Mouse (Mus musculus) WW6 (cell line): ENCODE data around the gene Gm11032.
"Not testable (repeated sequence)": the region's sequence is repeated elsewhere in the genome, so short reads cannot be mapped to it uniquely, and the experiment has no call there.

Source experiments
- DNase-seq: peaks from one replicate; pipeline ENCODE4 v3.0.0-alpha.2; 2013; ENCODE audit warnings: low read depth, low spot score

Gene Gm11032

DNA sequence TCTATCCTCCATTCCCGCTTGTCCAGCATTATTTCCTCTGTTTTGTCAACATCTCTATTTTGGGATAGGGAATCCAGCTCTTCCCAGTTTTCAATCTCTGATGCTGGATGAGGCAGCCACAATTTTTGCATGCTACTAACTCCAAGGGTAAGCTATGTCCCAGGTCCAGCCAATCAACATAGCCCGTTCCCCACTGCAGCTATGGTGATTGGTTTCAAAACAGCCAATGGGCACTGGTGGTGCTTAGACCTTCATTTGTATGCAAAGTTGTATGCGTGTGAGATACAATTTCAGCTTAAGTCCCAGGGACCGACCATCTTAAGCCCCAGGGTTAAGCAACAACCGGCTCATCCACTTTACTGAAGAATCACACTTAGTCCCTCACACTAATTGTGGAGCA, 3.1 kb downstream of the Gm11032 start:
- DNase-seq, result peak; percentile 42

DNA sequence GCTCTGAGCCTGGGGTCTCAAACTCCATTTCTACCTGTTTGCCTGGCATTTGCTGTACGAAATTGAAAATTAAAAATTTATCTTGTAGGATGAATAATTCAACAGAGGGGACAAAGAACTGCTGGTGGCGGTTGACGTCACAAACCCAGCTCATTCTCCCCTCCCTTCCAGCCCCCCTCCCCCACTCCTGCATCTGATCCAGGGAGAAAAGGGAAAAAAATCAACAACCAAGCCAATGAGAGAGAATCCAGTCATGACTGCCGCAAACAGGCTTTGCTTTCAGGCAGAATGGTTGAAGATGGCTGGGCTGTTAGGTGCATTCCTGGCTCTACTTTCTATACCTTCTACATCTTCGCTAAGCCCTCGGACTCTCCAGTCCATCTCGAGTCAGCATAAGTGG, 6.1 kb downstream of the Gm11032 start:
- DNase-seq, result no peak

DNA sequence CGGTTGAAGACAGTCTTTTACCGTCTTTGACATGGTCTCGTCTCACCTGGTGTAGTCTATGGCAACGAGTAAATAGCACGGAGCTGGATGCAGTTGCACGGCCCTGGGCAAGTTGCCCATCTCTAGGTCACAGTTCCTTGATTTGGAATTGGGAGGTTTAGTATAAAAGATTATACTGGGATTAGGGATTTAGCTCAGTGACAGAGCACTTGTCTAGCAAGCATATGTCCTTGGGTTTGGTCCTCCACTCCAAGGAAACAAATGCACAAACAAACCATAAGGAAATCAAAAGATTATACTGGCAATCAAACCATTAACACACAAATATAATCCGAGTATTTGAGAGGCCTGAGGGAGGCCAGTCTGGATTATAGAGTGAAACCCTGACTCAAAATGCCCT, 7.8 kb downstream of the Gm11032 start:
- DNase-seq, result no peak

DNA sequence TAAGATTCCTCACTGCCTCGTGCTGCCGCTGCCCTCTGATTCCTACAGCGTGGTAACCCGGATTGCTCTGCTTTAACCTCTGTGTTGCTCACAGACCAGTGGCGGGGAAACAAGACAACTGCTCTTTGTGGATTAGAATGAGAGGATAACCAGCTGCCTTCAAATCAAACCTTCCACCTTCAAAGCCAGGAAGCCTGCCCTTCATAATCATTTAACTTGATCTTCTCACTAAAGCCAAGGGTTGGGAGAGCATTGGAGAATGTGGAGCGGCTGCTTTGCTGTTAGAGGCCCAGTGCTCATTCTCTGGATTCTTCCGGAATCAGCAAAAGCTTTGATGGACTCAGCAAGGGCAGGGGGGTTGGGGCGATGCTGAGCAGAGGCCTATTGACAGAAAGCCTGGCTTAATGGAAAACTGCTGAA, 10.0 kb downstream of the Gm11032 start:
- DNase-seq, result no peak

DNA sequence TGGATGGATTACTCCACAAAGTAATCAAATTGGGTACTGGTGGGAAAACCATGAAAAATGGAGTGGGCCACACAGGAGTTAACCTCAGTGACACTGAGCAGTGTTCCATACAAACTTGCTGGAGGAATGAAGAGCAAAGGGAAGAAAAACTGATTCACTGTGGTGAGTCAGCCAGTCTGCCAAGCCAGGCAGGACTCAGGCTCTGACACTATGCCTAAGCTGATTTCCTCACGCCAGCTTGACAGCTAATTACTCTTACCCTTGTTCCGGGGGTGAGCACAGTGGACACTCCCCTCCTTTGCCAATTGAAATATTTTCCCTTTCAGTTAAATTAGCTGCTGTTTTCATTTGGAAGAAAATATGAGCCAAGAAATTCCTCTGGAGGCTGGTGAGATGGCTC, 13.6 kb downstream of the Gm11032 start:
- no peak for DNase-seq

DNA sequence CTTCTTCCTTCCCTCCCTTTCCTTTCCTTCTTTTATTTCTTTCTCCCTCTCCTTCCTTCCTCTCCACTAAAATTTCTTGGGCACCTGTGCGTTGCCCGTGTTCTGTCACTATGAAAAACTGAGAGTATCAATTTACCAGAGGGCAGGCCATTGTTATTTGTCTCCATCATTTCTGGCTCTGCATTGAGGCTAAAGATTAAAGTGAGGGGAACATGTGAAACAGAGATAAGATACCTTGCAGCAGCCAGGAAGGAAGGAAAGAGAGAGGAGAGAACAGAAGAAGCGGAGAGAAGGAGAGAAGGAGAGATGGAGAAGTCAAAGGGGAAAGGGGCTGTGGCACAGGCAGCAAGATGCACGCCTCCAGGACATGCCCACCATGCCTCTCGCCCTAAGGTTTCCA, 14.5 kb downstream of the Gm11032 start:
- DNase-seq, result no peak

DNA sequence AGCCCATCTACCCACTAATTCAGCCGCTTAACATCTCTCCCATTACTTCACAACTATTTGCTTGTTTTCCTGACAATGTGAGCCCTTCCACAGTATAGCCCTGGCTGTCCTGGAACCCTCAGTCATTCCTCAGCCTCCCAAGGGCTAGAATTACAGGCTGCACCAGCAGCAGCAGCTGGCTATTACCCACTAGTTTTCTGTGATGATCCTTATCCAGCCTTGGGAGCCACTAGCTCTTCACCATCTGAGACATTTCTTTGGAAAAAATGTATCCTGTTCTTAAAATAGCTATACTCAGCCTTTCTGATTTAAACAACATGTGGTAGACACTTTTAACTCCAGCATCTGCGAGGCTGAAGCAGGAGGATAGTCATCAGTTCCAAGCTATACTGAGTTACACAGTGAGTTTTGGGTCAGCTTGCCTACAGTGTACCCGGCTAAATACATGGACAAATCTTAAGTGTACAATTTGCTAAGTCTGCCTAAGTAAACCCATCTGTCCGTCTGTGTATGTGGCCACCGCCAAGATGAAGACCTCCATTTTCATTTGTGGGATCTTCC, 17.0 kb downstream of the Gm11032 start:
- no peak for DNase-seq

DNA sequence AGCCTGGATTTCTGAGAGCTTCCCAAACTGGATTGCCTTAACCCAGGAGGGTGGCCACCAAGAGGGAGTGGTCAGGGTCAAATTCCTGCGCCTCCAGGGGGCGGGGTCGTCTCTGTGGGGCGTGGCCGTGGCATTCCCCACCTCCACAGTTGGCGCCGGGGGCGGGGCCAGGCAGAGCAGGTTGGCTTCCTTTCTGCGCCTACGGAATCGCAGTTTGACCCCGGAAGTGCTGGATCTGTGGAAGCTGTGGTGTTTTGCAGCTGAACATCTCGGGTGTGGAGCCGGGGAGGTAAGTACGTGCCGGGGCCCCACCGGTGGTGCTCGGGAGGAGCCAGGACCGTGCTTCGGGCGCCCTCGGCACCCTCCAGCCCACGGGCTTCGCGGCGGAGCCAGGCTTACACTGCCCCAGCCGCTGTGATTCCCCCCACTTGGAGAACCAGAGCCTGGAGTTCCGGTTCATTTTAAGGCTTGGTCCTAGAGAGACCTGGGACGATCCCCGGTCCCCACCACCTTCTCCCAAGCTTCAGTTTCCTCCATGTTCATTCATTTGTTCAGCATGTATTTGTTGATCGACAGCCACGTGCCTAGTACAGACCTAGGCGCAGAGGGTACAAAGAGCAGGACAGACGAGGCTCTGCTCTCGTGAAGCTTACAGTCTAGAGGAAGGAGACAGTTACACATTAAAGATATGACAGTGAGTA, 17.8 kb downstream of the Gm11032 start, which contains the start of gene Ascc2:
Ascc2 (plus strand) TSS at position 214 of the 701 bp plus-strand sequence.
- peak; percentile 96 for DNase-seq

DNA sequence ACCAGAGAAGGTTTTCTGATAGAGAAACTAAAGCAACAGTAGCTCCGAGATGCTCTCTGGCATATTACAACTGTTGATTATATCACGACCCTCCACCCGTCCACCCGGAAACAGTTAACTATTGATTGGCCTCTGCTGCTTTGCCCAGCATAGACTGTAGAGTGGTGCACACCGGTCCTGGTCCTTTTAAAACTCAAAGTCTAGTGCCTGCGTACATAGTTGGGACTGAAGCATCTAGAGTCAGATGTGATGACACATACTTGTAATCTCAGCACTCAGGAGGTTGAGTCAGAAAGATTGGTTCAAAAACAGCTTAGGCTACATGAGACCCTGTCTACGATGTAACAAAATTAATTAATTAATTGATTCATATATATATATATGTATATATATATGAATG, 18.4 kb downstream of the Gm11032 start:
- no peak for DNase-seq

DNA sequence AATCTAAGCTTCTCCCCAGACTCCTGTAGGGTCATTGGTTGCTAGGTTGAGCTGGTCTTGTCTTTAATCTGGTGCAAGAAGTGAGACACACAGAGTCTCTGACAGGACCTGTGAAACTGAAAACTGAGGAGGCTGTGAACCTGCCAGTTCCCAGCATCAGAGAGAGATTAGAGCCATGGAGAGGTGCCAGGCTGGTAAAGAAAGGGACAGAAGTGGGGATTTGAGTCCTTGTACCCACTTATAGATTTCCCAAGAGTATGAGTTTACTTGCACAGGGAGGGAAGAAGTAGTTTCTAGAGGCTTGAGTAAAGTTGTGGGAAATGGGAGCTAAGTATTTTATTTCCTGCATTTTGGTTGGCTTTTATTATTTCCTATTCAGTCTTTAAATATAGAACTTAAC, 21.3 kb downstream of the Gm11032 start:
- DNase-seq, result no peak

DNA sequence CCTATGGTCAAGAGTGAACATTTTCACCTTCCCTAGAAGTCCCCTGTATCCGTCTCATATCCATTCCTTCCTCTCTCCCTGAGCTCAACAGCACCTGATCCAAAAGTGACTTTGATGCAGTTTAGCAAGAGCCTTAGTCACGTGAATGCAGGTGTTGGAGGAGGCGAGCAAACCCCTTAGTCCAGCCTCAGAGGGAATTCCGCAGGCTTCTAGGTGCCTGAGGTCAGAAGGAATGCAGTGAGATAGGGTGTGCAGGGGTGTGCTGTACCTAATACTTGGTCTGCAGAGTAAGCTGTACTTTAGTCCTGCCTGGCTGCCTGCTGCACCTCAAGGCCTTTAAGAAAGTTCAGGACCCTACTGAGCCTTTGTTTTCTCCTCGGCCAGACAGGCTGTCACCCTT, 23.9 kb downstream of the Gm11032 start:
- DNase-seq, result no peak

DNA sequence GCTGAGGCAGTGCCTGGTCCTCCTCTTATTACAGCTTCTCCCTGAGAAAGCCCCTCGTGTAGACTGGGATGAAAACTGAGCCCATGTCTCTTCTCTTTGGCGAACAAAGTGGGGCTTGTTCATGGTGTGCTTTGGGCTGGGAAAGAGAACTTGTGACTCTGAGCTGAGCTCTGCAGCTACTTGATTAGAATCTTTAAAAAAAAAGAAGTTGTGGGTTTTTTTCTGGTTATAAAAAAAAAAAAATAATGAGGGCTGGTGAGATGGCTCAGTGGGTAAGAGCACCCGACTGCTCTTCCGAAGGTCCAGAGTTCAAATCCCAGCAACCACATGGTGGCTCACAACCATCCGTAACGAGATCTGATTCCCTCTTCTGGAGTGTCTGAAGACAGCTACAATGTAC, 25.3 kb downstream of the Gm11032 start:
- DNase-seq, result not testable (repeated sequence)

DNA sequence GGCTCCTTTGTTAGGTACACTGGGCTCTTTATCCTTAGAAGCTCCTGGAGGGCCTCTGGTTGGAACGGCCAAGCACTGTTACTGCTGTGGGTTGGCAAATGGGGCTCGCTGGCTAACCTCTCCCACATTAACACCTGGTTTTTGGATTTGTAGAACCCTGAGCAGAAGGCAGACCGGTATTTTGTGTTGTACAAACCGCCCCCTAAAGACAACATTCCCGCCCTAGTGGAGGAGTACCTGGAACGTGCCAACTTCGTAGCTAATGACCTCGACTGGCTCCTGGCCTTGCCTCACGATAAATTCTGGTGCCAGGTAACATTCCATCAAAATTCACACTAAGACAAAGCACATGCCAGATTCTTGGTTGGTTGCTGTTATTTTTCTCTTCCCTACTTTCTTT, 26.5 kb downstream of the Gm11032 start:
- no peak for DNase-seq

DNA sequence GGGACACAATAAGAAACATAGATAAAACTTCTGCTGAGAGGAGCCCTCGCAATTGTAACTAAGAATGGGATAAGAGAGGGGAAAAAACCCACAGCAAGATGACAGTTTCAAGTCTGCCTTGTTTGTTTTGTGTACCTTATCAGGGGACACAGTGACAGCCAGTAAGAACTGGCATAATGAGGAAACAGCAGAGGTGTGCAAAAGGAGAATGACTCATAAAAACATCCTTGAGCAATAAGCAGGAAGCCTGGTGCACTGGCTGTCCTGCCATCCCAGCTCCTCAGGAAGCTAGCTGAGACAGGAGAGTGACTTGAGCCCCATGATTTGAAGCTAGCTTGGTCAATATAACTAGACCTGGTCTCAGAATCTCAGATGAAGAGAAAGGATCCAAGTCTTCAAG, 40.0 kb downstream of the Gm11032 start:
- no peak for DNase-seq

DNA sequence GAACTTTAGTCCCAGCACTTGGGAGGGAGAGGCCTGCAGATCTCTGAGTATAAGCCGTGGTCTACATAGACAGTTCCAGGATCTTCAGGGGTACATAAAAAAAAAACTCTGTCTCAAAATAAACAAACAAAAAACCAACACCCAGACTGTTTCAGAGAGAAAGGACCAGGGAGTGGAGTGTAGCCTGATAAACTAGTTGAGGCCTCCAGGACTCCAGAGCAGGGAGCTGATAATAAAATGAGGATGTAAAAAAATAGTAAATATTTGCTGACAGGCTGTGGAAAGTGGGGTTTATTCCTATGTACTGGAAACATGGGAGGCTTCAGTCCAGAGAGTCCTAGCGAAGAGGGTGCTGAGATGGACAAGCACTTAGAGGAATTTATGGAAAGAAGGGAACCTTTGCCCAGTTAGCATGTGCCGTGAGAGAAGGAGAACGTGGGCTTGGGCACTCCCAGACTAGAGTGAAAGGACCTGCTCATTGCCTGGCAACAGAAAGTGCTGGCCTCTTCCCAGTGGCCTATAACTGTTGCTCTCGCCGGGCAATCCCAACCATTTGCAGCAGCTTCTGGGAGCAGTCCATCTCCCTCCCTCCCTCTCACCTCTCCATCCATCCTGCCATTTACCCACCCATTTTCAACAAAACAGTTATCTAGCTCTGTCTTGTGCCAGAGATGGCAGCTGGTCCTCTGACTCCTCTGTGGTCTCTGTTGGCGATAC, 40.6 kb downstream of the Gm11032 start:
- no peak for DNase-seq

DNA sequence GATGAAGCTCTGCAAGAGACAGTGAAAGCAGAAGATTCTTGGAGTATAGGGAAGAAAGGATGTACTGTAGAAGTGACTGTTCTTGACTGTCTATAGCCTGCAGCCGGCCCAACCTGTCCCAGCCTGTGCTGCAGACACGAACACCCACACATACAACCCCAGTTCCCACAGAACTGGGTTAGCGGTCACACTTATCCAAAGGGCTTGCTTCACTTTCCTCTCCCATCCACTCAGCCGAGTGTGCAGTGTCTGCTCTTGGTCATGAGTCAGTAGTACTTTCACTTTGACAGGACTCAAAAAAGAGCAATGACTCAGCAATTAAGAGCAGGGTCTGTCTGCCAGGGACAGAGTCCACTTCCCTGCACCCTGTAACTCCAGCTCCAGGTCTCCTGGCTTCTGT, 41.5 kb downstream of the Gm11032 start:
- no peak for DNase-seq

DNA sequence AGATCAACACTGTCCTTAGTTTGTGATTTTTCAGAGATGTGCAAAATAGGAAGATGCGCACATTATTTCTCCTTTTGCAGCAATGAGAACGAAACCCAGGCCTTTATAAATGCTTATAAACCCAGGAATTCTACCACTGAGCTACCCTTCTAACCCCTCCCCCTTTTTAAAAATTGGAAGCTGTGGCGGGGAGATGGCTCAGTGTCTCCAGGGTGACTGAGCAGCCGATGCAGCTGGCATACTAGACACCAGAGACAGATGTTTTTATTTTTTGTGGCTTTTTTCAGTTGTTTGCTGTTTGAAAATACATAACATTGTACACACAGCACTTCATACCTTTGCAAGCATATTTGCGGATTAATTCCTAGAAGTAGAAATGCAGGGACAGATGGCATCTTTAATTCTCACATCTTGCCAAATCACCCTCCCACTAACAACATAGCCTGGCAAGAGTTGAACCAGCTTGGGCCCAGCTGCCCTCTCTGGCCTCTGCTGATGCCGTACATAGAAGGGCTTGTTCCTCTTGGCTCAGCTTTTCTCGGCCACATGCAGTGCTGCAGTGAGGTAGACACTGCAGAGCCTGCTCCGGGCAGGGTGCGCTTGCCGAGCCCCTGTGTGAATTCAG, 42.1 kb downstream of the Gm11032 start:
- DNase-seq, result no peak

DNA sequence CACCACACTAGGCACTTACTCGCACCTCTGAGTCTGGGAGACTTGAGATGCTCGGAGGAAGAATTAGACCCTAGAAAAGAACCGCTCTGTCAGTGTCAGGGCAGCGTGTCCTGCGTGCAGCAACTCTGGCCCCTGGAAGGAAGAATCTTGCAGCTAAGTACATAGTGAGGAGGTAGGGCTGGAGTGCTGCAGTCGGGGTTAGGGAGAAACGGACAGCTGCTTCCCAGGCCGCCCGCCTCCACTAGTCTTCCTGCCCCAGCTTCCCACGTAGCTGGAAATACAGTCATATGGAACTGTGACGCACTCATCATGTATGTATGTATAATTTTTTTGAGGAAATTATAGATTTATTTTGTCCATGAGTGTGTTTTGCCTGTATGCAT, 42.6 kb downstream of the Gm11032 start:
- no peak for DNase-seq
